Mouse (Mus musculus): Measurements from ENCODE around the gene Arl14ep.

Gene Arl14ep

DNA sequence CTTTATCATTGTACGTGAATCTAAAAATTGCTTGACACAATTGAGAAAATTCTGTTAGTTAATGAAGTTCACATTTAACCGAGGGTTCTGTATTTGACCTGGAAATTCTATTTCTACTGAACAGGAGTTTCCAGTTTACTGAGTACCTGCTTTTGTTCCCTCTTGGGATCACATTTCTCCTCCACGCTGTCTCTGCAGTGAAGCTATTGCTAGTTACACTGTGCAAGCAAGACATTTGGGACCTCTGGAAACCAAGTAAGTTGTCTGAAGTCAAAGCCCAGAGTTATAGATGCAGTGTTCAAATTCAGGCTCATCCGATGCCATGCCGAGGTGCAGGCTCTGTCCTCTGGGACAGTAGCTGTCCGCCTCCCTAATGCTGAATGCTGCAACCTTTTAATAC is 19.2 kb downstream of the Arl14ep start:
- no peak for DNase-seq (ENCODE audit: low read depth)

DNA sequence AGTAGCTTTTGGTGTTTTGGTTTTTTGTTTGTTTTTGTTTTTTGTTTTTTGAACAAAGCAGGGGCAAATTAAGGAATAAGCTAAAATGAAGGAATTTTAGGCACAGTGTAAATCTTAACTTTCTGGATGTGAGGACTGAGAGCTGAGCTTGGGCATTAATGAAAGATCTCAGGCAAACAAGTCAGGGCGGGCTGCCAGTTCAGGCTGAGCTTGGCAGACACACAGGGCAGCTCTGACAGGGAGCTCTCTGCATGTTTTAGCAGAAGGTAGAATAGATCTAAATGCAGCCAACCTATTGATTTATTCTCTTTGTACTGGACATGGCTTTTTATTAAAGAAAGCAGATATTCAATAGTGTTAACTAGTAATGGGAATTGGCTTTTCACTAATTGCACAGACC is 31.8 kb downstream of the Arl14ep start:
- no peak for DNase-seq (ENCODE audit: low read depth)

GRCm38 (mm10) chr2:106935681-106936080 is 38.5 kb downstream of the Arl14ep start:
- peak; percentile 13 for DNase-seq (ENCODE audit: low read depth)

DNA sequence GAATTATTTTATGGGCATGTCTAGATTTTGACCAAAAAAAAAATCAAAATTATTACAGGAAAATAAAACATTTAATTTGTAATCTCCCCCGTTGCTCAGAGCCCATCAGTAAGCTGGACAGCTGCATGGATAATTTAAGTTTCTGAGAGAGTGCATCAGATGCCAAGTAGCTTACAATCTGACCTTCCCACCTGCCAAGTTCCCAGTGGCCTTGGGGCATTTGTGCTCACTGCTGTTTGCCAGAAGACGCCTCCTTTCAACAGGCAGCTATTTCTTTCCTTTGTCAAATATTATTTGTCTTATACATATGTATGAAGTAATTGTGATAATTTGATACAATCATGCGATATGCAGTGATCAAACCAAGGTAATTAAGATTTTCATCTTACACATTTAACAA is 44.3 kb downstream of the Arl14ep start:
- DNase-seq (ENCODE audit: low read depth), result no peak
